Mouse (Mus musculus): ENCODE measurements around the gene Nop58. TPM values are rescaled to one million over a fixed set of nuclear protein-coding genes. Genes with fewer than 3 reads are reported as not detected.

The Nop58 gene
- total RNA-seq, 2 experiments from 2014 or later: 100 to 124 TPM

Other genes with a start within 250 kb of the Nop58 start
- gene Fzd7, start 202.5 kb upstream of the Nop58 start, total RNA-seq (2021): 10 to 100 TPM in 1 of 2 experiments, 1 to 10 TPM in 1; 9.9 to 15.2 TPM
- gene Gm973, start 168.7 kb upstream of the Nop58 start, total RNA-seq (2021): 10 to 100 TPM in 1 of 2 experiments, 1 to 10 TPM in 1; 2.7 to 31.5 TPM
- gene Sumo1, start 14.1 kb upstream of the Nop58 start, total RNA-seq (2021): 100 to 1,000 TPM; 114 to 143 TPM
- 10 to 100 TPM; 43.7 to 72.9 TPM for gene Bmpr2, start 78.4 kb downstream of the Nop58 start, total RNA-seq (2021)
- gene Fam117b, start 228.0 kb downstream of the Nop58 start, total RNA-seq (2021): 10 to 100 TPM; 37.0 to 48.0 TPM